Mouse (Mus musculus) CH12.LX (cell line): ENCODE results near the gene Npepps. TPM values are rescaled to one million over a fixed set of nuclear protein-coding genes. Genes with fewer than 3 reads are reported as not detected.

Source experiments
- DNase-seq: peaks from one replicate; pipeline ENCODE4 v3.0.0-alpha.2; 2013; ENCODE audit errors: extremely low read depth
- H3K27ac ChIP-seq: 2 replicates; pipeline ENCODE4 v1.5.1; 2012; ENCODE audit warnings: low read depth, mild to moderate bottlenecking, control low read depth, moderate library complexity; ENCODE audit not compliant: insufficient read depth
- H3K27me3 ChIP-seq: replicated peaks from 2 replicates; pipeline ENCODE3; 2012; ENCODE audit warnings: inconsistent platforms
- H3K36me3 ChIP-seq, 2 experiments: replicated peaks in 1 of 2; 2 replicates each; pipeline versions ENCODE3 to v1.6.1; 2012; ENCODE audit warnings: inconsistent platforms in 1 of 2, low read length in 1 of 2, mild to moderate bottlenecking in 1 of 2, mixed read lengths in 1 of 2, moderate library complexity in 1 of 2; ENCODE audit not compliant: control insufficient read depth in 1 of 2, insufficient read depth in 1 of 2
- H3K4me1 ChIP-seq, 2 experiments: 2 replicates each; pipeline ENCODE4 v1.6.1; 2012; ENCODE audit warnings: inconsistent platforms in 1 of 2, moderate library complexity in 1 of 2; ENCODE audit not compliant: insufficient read depth in 2 of 2, control insufficient read depth in 1 of 2
- H3K4me2 ChIP-seq: 2 replicates; pipeline ENCODE4 v1.6.1; 2012; ENCODE audit warnings: low read depth, mild to moderate bottlenecking, control low read depth; ENCODE audit not compliant: poor library complexity, insufficient read depth, severe bottlenecking
- H3K4me3 ChIP-seq, 3 experiments: fragments of 150-350 bp in 1 of 3; sonication (generic) in 1 of 3; replicated peaks in 1 of 3; 2 replicates each; pipeline versions ENCODE3 to v1.5.1; 2011 to 2012; ENCODE audit warnings: low read depth in 2 of 3, low read length in 2 of 3, mild to moderate bottlenecking in 2 of 3, moderate library complexity in 2 of 3, control low read depth in 1 of 3, improper control_type of control experiment in 1 of 3, inconsistent platforms in 1 of 3, mixed read lengths in 1 of 3; ENCODE audit not compliant: poor library complexity in 1 of 3
- H3K79me2 ChIP-seq: replicated peaks from 2 replicates; pipeline ENCODE4 v1.6.1; 2012; ENCODE audit warnings: mild to moderate bottlenecking, moderate library complexity; ENCODE audit not compliant: control insufficient read depth, poor library complexity, insufficient read depth, severe bottlenecking; ENCODE audit errors: extremely low read depth
- H3K9ac ChIP-seq: 2 replicates; pipeline ENCODE4 v1.6.1; 2012; ENCODE audit warnings: low read depth, mild to moderate bottlenecking, control low read depth, moderate library complexity; ENCODE audit not compliant: insufficient read depth
- H3K9me3 ChIP-seq: replicated peaks from 2 replicates; pipeline ENCODE3; 2012; ENCODE audit warnings: low read length, inconsistent platforms, mixed read lengths
- BHLHE40 ChIP-seq: IDR thresholded peaks from 2 replicates; pipeline ENCODE4 v1.6.1; 2011; ENCODE audit warnings: mild to moderate bottlenecking, low read depth, low read length, improper control_type of control experiment
- CHD2 ChIP-seq: IDR thresholded peaks from 2 replicates; pipeline ENCODE4 v1.6.1; 2011; ENCODE audit warnings: low read length, improper control_type of control experiment
- HCFC1 ChIP-seq: IDR thresholded peaks from 2 replicates; pipeline ENCODE4 v1.6.1; 2012; ENCODE audit warnings: low read depth, mild to moderate bottlenecking, inconsistent platforms, low read length, improper control_type of control experiment
- IRF4 ChIP-seq: IDR thresholded peaks from 2 replicates; pipeline ENCODE4 v1.6.1; 2014; ENCODE audit warnings: low read depth, mild to moderate bottlenecking, inconsistent platforms, low read length, improper control_type of control experiment
- KAT2A ChIP-seq: IDR thresholded peaks from 2 replicates; pipeline ENCODE4 v1.6.1; 2012; ENCODE audit warnings: low read length, improper control_type of control experiment, inconsistent platforms; ENCODE audit not compliant: insufficient replicate concordance
- MAX ChIP-seq: IDR thresholded peaks from 2 replicates; pipeline ENCODE4 v1.6.1; 2011; ENCODE audit warnings: low read length, improper control_type of control experiment
- MAZ ChIP-seq: IDR thresholded peaks from 2 replicates; pipeline ENCODE4 v1.6.1; 2012; ENCODE audit warnings: low read depth, mild to moderate bottlenecking, inconsistent platforms, low read length, improper control_type of control experiment, moderate library complexity
- MEF2A ChIP-seq: IDR thresholded peaks from 2 replicates; pipeline ENCODE4 v1.6.1; 2014; ENCODE audit warnings: low read depth, mild to moderate bottlenecking, inconsistent platforms, low read length, improper control_type of control experiment, borderline replicate concordance
- MXI1 ChIP-seq: IDR thresholded peaks from 2 replicates; pipeline ENCODE4 v1.6.1; 2011; ENCODE audit warnings: mild to moderate bottlenecking, low read depth, low read length, improper control_type of control experiment
- NELFE ChIP-seq: IDR thresholded peaks from 2 replicates; pipeline ENCODE4 v1.6.1; 2011; ENCODE audit warnings: low read depth, low read length, improper control_type of control experiment
- NRF1 ChIP-seq: IDR thresholded peaks from 2 replicates; pipeline ENCODE4 v1.6.1; 2014; ENCODE audit warnings: low read depth, mild to moderate bottlenecking, inconsistent platforms, low read length, improper control_type of control experiment, moderate library complexity
- POLR2A ChIP-seq: IDR thresholded peaks from 2 replicates; pipeline ENCODE4 v1.6.1; 2011; ENCODE audit warnings: low read depth, mild to moderate bottlenecking, improper control_type of control experiment, low read length
- POLR2AphosphoS2 ChIP-seq: IDR thresholded peaks from 2 replicates; pipeline ENCODE4 v1.6.1; 2011; ENCODE audit warnings: low read depth, low read length, improper control_type of control experiment
- SIN3A ChIP-seq: IDR thresholded peaks from 2 replicates; pipeline ENCODE4 v1.6.1; 2012; ENCODE audit warnings: low read length, improper control_type of control experiment, inconsistent platforms
- UBTF ChIP-seq: IDR thresholded peaks from 2 replicates; pipeline ENCODE4 v1.6.1; 2012; ENCODE audit warnings: low read depth, mild to moderate bottlenecking, inconsistent platforms, low read length, improper control_type of control experiment, moderate library complexity
- USF1 ChIP-seq: IDR thresholded peaks from 2 replicates; pipeline ENCODE4 v1.6.1; 2014; ENCODE audit warnings: low read depth, mild to moderate bottlenecking, inconsistent platforms, low read length, improper control_type of control experiment
- ZC3H11A ChIP-seq: IDR thresholded peaks from 2 replicates; pipeline ENCODE4 v1.6.1; 2012; ENCODE audit warnings: low read depth, mild to moderate bottlenecking, inconsistent platforms, low read length, improper control_type of control experiment
- dilution Hi-C: fragments of 300-500 bp; cut with MboI; formaldehyde crosslinking; loops from 2 replicates; pipeline ENCODE4 v1.14.3; 2020; ENCODE audit warnings: low sequenced_read_pairs; ENCODE audit not compliant: extremely low pct_unique_long_range_greater_than_20kb, extremely low pct_ligation_motif_present
- in situ Hi-C: fragments of 300-500 bp; cut with MboI; formaldehyde crosslinking; loops from 3 replicates; pipeline ENCODE4 v1.14.3; 2019; ENCODE audit warnings: low sequenced_read_pairs, low pct_ligation_motif_present, low pct_unique_long_range_greater_than_20kb, mixed read lengths
- polyA plus RNA-seq: library from polyadenylated mRNA; unstranded; fragments of >175 nt; gene quantifications from 2 replicates; pipeline ENCODE4 v1.2.1, GENCODE M21; 2012; ENCODE audit warnings: low read depth; ENCODE audit not compliant: insufficient read length
- total RNA-seq, 2 experiments: library from RNA; depleted of rRNA; stranded (reverse); fragments of 300-350 nt in 1 of 2; fragments of >200 nt in 1 of 2; gene quantifications; 2 replicates each; pipeline ENCODE4 v1.2.3; 2012 to 2014

Npepps gene
- total and polyA plus RNA-seq, 3 experiments: 29.8 to 50.8 (median 42.5) TPM

- Histone ChIP-seq H3K36me3 (peaks cover 69 to 87% of the 10 kb centered on the region in 2 experiments), H3K79me2 (peaks cover 86% of the 10 kb centered on the region), H3K4me3 (no peak overlapping the region), H3K27me3 (no peaks in the 10 kb centered on the region), H3K4me2 (no peak overlapping the region), H3K9me3 (no peaks in the 10 kb centered on the region), H3K9ac (no peak overlapping the region), H3K27ac (no peak overlapping the region), H3K4me1 (peaks cover 3 to 74% of the 10 kb centered on the region in 2 experiments)
- in situ Hi-C loops: no loop called here
- dilution Hi-C loops: no loop called here
- DNase-seq: no peak
- TF ChIP-seq NELFE: no peak
- no peak for TF ChIP-seq MAZ
- no peak for TF ChIP-seq IRF4
- no peak for TF ChIP-seq MXI1
- TF ChIP-seq POLR2AphosphoS2: no peak
- no peak for TF ChIP-seq MEF2A
- TF ChIP-seq USF1: no peak
- no peak for TF ChIP-seq SIN3A
- no peak for TF ChIP-seq POLR2A
- no peak for TF ChIP-seq CHD2
- no peak for TF ChIP-seq BHLHE40
- no peak for TF ChIP-seq ZC3H11A
- no peak for TF ChIP-seq UBTF
- TF ChIP-seq NRF1: no peak
Observed at GRCm38 (mm10) chr11:97182446-97182845, 98.0 kb downstream of the Npepps start.

GRCm38 (mm10) chr11:97181061-97181460 is 99.4 kb downstream of the Npepps start:
- Histone ChIP-seq H3K79me2 (peaks cover 82% of the 10 kb centered on the region), H3K36me3 (peaks cover 79 to 97% of the 10 kb centered on the region in 2 experiments), H3K27me3 (no peaks in the 10 kb centered on the region)
- TF ChIP-seq HCFC1: no peak
- no peak for TF ChIP-seq MAZ
- no peak for TF ChIP-seq MAX
- TF ChIP-seq KAT2A: no peak
- TF ChIP-seq CHD2: no peak
- no peak for TF ChIP-seq SIN3A
- TF ChIP-seq NELFE: no peak
- TF ChIP-seq, all 38 proteins: peak for 0
- Histone ChIP-seq H3K27ac (no peak overlapping the region), H3K4me1 (peaks cover 3 to 73% of the 10 kb centered on the region in 2 experiments), H3K4me3 (no peak overlapping the region), H3K4me2 (no peak overlapping the region), H3K9me3 (no peaks in the 10 kb centered on the region), H3K9ac (no peak overlapping the region)
- in situ Hi-C loops: no loop called here
- dilution Hi-C loops: no loop called here
- DNase-seq: no peak
